ENCODE assay signal across 20 mouse cellular contexts in the genomic region with DNA sequence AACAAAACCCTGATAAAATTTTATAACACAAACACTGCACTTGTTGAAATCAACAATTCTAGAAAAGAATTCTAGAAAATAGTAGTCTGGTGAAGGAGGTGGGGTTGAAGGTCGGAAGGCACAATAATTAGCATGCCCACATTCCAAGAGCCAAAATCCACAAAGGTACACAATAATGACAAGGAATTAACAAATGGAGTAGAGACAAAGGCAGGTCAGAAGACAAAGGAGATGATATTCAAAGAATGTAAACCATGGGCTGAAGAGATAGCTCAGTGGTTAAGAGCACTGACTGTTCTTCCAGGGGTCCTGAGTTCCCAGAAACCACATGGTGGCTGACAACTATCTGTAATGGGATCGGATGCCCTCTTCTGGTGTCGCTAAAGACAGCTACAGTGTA. TPM values are rescaled to one million over a fixed set of nuclear protein-coding genes. Genes with fewer than 3 reads are reported as not detected.
DNase-seq lines count a peak whose midpoint lies in the region; TF ChIP-seq lines count a peak whose summit lies in the region.
"Had no signal": no experiment of that assay in that cellular context is flagged by ENCODE, and none has a peak within 500 bp of the region (broad histone marks: within the 10 kb centered on the region; RNA-seq: fewer than 3 reads in every experiment).

No protein-coding gene starts in this region.

- no peaks in the 10 kb centered on the region for H3K27me3 ChIP-seq in ES-Bruce4 (ENCODE audit: control insufficient read depth, insufficient read depth, low read length, poor library complexity, severe bottlenecking)
- H3K27me3 ChIP-seq: embryonic facial prominence, embryonic 12.5 days; forebrain, embryonic 12.5 days had no signal

- 0 out of 2 replicates have a peak, but pooled peaks have one; percentile 38 for TF ChIP-seq EP300 in ES-Bruce4 (IDR thresholded peaks at IDR 0.05; ENCODE audit: insufficient read depth, low read depth, low read length)

- no peaks in the 10 kb centered on the region for H3K9me3 ChIP-seq in ES-Bruce4 (replicated peaks; ENCODE audit: control insufficient read depth, insufficient read depth, low read length, poor library complexity, severe bottlenecking)
- H3K9me3 ChIP-seq: embryonic facial prominence, embryonic 10.5 days; embryonic facial prominence, embryonic 12.5 days; forebrain, embryonic 12.5 days; G1E had no signal

- H3K4me1 ChIP-seq in ES-Bruce4 (ENCODE audit: control insufficient read depth, insufficient read depth, low read length), result peaks cover 3% of the 10 kb centered on the region
- H3K4me1 ChIP-seq: embryonic facial prominence, embryonic 10.5 days; embryonic facial prominence, embryonic 12.5 days; forebrain, embryonic 12.5 days had no signal

- no peak for TF ChIP-seq POLR2A in ES-Bruce4 (IDR thresholded peaks at IDR 0.05; ENCODE audit: insufficient read depth, low read length)

- DNase-seq in ES-CJ7 (ENCODE audit: low read depth, low spot score) (peak; percentile 84), WW6 (ENCODE audit: low read depth, low spot score) (peak; percentile 36)
- peak; percentile 17 for DNase-seq in Muller cell, postnatal 12 days (ENCODE audit: inconsistent ontology term)
- no peak for DNase-seq in c-Kit-positive CD71-positive TER-119-positive erythroid progenitor cells, embryonic 14.5 days (ENCODE audit: low spot score)
- no peak for DNase-seq in gastrocnemius, postnatal 25 days
- DNase-seq in layer of hippocampus, adult 8-10 months (ENCODE audit: low spot score in 2 of 2), result no peak
- DNase-seq in lung, adult 18-20 months, result no peak
- DNase-seq: adrenal gland, adult 8-10 months; adrenal gland, postnatal 14 days; adrenal gland, postnatal 36 days; cerebellum, adult 11 months; cerebellum, adult 2 months; cerebellum, adult 9-10 months; cerebellum, postnatal 10 days; cerebellum, postnatal 25 days had no signal

- H3K9ac ChIP-seq in ES-Bruce4 (ENCODE audit: low read depth, poor library complexity, severe bottlenecking), result no peak overlapping the region
- H3K9ac ChIP-seq: embryonic facial prominence, embryonic 12.5 days; forebrain, embryonic 12.5 days had no signal

- TF ChIP-seq CTCF in ES-Bruce4 (IDR thresholded peaks at IDR 0.05; ENCODE audit: low read depth, low read length), result no peak

- H3K4me3 ChIP-seq in ES-Bruce4 (ENCODE audit: low read depth, low read length), result no peak overlapping the region
- H3K4me3 ChIP-seq: embryonic facial prominence, embryonic 10.5 days; embryonic facial prominence, embryonic 12.5 days; forebrain, embryonic 12.5 days had no signal

- peaks cover 18% of the 10 kb centered on the region for H3K36me3 ChIP-seq in ES-Bruce4 (ENCODE audit: control insufficient read depth, insufficient read depth, low read length, poor library complexity, severe bottlenecking)

- no peak overlapping the region for H3K27ac ChIP-seq in ES-Bruce4 (ENCODE audit: insufficient read depth, low read length)
- H3K27ac ChIP-seq: embryonic facial prominence, embryonic 10.5 days; embryonic facial prominence, embryonic 12.5 days; forebrain, embryonic 12.5 days had no signal

RNA-seq across cellular contexts. Expression of gene Rnf111, which starts 26.3 kb away (rescaled TPM):
- 54.3 and 55.4 TPM in 2 replicates for polyA plus RNA-seq in ES-Bruce4 (2011; ENCODE audit: insufficient read depth, insufficient read length, low read depth, missing spikeins)
- 10 to 100 TPM; 12.0 to 12.2 TPM for total RNA-seq in gastrocnemius, postnatal 25 days (2021)
- total RNA-seq in layer of hippocampus, adult 8-10 months (2022), result 10 to 100 TPM; 39.2 to 46.8 (median 40.2) TPM

RNA-seq across cellular contexts. Expression of gene Ccnb2, which starts 55.9 kb away (rescaled TPM):
- 259 and 260 TPM in 2 replicates for polyA plus RNA-seq in ES-Bruce4 (2011; ENCODE audit: insufficient read depth, insufficient read length, low read depth, missing spikeins)
- total RNA-seq in gastrocnemius, postnatal 25 days (2021), result under 1 TPM; 0.69 to 0.86 TPM
- 1 to 10 TPM in 2 of 4 experiments, under 1 TPM in 2; 0.56 to 1.2 (median 0.91) TPM for total RNA-seq in layer of hippocampus, adult 8-10 months (2022)

Comparison
In these comparisons a context has a peak if more than half of its experiments do, and no peak if none do; other contexts are left out.
1. DNase-seq: peak in ES-CJ7 (single experiment), Muller cell, postnatal 12 days (single experiment) and WW6 (single experiment); none in c-Kit-positive CD71-positive TER-119-positive erythroid progenitor cells, embryonic 14.5 days (single experiment), gastrocnemius, postnatal 25 days (single experiment), layer of hippocampus, adult 8-10 months (0 of 2) and lung, adult 18-20 months (0 of 2).